Mouse (Mus musculus) C2C12 (cell line): Measurements from ENCODE around the gene Lpp. TPM values are rescaled to one million over a fixed set of nuclear protein-coding genes. Genes with fewer than 3 reads are reported as not detected.

Experiments used
- H3K27me3 ChIP-seq: one replicate; pipeline ENCODE4 v1.6.1; 2011; ENCODE audit not compliant: control insufficient read depth, insufficient read depth, insufficient read length
- H3K36me3 ChIP-seq: one replicate; pipeline ENCODE4 v1.6.1; 2011; ENCODE audit not compliant: control insufficient read depth, insufficient read depth
- H3K4me3 ChIP-seq: one replicate; pipeline ENCODE4 v1.5.1; 2011; ENCODE audit warnings: mild to moderate bottlenecking, control low read depth; ENCODE audit not compliant: poor library complexity, insufficient read depth, severe bottlenecking
- H3K79me2 ChIP-seq: one replicate; pipeline ENCODE4 v1.6.1; 2011; ENCODE audit not compliant: control insufficient read depth, insufficient read depth
- H3K79me3 ChIP-seq: one replicate; pipeline ENCODE4 v1.6.1; 2011; ENCODE audit warnings: low read depth, control low read depth
- H3ac ChIP-seq: one replicate; pipeline ENCODE3; 2011; ENCODE audit warnings: low read depth; ENCODE audit not compliant: control insufficient read depth, insufficient read length
- CEBPB ChIP-seq: IDR thresholded peaks from one replicate; pipeline ENCODE4 v1.6.1; 2011; ENCODE audit warnings: low read depth, mild to moderate bottlenecking, control low read depth, moderate library complexity
- CTCF ChIP-seq: IDR thresholded peaks from one replicate; pipeline ENCODE4 v1.5.1; 2011; ENCODE audit not compliant: control insufficient read depth, insufficient read depth, insufficient read length
- FOSL1 ChIP-seq: IDR thresholded peaks from one replicate; pipeline ENCODE4 v1.8.0; 2011; ENCODE audit warnings: mild to moderate bottlenecking, low read length; ENCODE audit not compliant: poor library complexity, insufficient read depth, severe bottlenecking
- MAX ChIP-seq: IDR thresholded peaks from one replicate; pipeline ENCODE4 v1.6.1; 2011; ENCODE audit warnings: mild to moderate bottlenecking, control low read depth
- MYOD1 ChIP-seq: IDR thresholded peaks from one replicate; pipeline ENCODE4 v1.6.1; 2011; ENCODE audit warnings: low read depth; ENCODE audit not compliant: control insufficient read depth, insufficient read length
- MYOG ChIP-seq: IDR thresholded peaks from one replicate; pipeline ENCODE4 v1.6.1; 2011; ENCODE audit not compliant: control insufficient read depth, insufficient read length; ENCODE audit errors: extremely low read depth
- USF1 ChIP-seq: IDR thresholded peaks from one replicate; pipeline ENCODE4 v1.6.1; 2011; ENCODE audit warnings: low read depth, mild to moderate bottlenecking, control low read depth, moderate library complexity
- polyA plus RNA-seq: library from polyadenylated mRNA; unstranded; fragments of >200 nt; fragmentation: generic; extraction: Trizol; gene quantifications from one replicate; pipeline ENCODE4 v1.2.1, GENCODE M21; 2012; ENCODE audit warnings: missing spikeins

Lpp gene
- polyA plus RNA-seq, 1 experiment, result 9.6 TPM

DNA sequence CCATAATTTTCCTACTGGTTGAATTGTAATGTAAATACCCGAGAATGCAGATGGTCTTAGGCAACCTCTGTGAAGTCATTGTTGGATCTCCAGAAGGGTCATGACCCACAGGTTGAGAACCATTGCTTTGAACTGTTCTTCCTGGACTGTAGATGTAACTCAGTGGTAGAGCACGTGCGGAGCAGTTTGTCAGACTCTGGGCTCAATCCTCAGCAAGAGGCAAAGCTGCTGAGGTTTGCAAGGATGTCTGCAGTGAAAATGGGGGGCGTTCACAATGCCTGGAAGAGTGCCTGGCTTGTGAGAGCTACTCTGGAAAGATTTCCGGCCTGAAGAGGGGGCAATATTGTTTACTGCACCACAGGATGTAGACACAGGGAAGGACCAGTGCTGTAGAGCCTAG is 6.2 kb downstream of the Lpp start:
- no peak for TF ChIP-seq MYOG
- no peak for TF ChIP-seq MYOD1
- TF ChIP-seq CTCF, result no peak
- TF ChIP-seq FOSL1, result no peak
- TF ChIP-seq MAX, result no peak
- TF ChIP-seq CEBPB, result no peak
- no peak for TF ChIP-seq USF1
- no peaks in the 10 kb centered on the region for H3K27me3 ChIP-seq
- H3K79me2 ChIP-seq, result peaks cover 96% of the 10 kb centered on the region
- H3ac ChIP-seq, result no peak overlapping the region
- H3K4me3 ChIP-seq, result no peak overlapping the region
- H3K79me3 ChIP-seq, result peaks cover 64% of the 10 kb centered on the region
- peaks cover 13% of the 10 kb centered on the region for H3K36me3 ChIP-seq

DNA sequence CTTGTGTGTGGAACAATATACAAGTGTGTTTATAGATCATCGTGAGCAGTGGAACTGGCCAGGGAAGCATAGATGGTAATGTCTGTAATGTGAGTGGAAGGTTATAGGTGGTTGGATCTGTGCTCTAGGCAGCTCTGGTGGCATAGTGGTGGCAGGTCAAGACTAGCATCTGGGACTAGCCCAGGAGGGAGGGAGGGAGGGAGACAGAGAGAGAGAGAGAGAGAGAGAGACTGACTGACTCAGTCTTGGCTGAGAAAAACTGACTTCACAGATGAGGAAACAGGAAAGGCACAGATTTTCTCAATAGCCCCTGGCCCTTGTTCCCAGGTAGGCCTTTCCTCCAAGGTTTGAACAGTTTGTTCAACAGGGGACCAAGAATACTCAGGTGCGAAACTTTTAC is 7.5 kb downstream of the Lpp start:
- Histone ChIP-seq H3K4me3 (no peak overlapping the region), H3ac (no peak overlapping the region), H3K36me3 (peaks cover 13% of the 10 kb centered on the region), H3K27me3 (no peaks in the 10 kb centered on the region), H3K79me2 (peaks cover 91% of the 10 kb centered on the region), H3K79me3 (peaks cover 57% of the 10 kb centered on the region)
- TF ChIP-seq FOSL1 (no peak), MYOD1 (no peak), USF1 (no peak), MAX (no peak), CEBPB (no peak), CTCF (no peak), MYOG (no peak)

GRCm38 (mm10) chr16:24402801-24403200 is 9.5 kb downstream of the Lpp start:
- no peaks in the 10 kb centered on the region for H3K27me3 ChIP-seq
- H3K79me2 ChIP-seq, result peaks cover 88% of the 10 kb centered on the region
- TF ChIP-seq MYOG (no peak), MAX (no peak)
- peaks cover 42% of the 10 kb centered on the region for H3K79me3 ChIP-seq
- no peak overlapping the region for H3ac ChIP-seq
- peaks cover 16% of the 10 kb centered on the region for H3K36me3 ChIP-seq
- no peak overlapping the region for H3K4me3 ChIP-seq

DNA sequence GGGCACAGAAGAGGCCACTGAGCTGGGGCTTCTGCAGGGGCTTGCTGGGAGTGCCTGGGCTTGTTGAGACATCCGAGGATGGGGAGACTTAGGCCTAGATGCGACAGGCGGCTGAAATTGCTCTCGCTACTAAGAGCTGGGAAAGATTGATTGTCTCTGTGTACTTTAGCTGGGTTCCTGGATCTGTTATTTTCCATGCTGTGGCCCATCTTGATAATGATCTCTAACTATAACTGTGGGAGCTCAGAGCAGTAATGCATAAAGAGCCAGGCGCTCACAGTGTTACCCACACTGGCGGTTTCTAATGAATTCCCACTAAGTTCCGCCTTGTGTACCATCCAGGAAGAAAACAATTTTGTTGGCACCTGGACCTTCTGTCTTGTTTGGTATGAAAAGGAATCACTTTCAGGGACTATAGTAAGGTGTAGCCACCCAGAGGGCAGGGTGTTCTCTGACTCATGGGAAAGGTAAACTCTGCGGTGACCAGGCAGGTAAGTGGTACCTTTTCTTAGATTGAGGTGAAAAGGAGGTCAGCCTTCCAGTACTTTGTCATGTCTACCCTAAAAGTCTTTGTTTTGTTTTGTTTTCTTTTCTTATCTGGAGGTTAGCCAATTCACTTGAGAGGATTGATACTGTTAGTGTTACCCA is 10.6 kb downstream of the Lpp start:
- TF ChIP-seq CEBPB (no peak), MAX (no peak), USF1 (no peak), CTCF (no peak), MYOD1 (no peak), MYOG (no peak), FOSL1 (no peak)
- no peaks in the 10 kb centered on the region for H3K27me3 ChIP-seq
- peaks cover 78% of the 10 kb centered on the region for H3K79me2 ChIP-seq

DNA sequence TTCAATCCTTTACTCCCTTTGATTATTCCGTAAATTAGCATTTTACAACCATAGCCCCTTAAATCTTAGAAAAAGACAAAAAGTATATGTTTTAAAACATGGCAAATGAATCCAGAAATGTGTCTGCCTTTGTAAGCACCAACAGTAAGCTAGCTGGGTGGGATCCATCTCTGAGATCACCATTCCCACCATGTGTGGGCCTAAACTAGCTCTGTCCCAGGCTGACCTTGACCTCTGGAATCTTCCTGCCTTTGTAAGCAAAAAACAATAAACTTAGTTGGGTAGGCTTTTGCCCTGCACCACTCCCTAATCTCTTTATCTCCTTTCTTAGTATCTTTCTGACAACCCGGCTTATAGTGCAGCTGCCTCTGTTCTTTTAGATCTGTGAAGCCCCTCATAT is 13.2 kb downstream of the Lpp start:
- Histone ChIP-seq H3K36me3 (peaks cover 30% of the 10 kb centered on the region), H3K4me3 (no peak overlapping the region), H3ac (no peak overlapping the region), H3K79me3 (peaks cover 24% of the 10 kb centered on the region), H3K27me3 (no peaks in the 10 kb centered on the region), H3K79me2 (peaks cover 71% of the 10 kb centered on the region)
- TF ChIP-seq MYOD1 (no peak), FOSL1 (no peak), CTCF (no peak), MYOG (no peak), CEBPB (no peak)

More for the DNA sequence above, 10.6 kb downstream of the Lpp start:
- Histone ChIP-seq H3K79me3 (peaks cover 35% of the 10 kb centered on the region), H3ac (no peak overlapping the region), H3K4me3 (no peak overlapping the region), H3K36me3 (peaks cover 16% of the 10 kb centered on the region)

DNA sequence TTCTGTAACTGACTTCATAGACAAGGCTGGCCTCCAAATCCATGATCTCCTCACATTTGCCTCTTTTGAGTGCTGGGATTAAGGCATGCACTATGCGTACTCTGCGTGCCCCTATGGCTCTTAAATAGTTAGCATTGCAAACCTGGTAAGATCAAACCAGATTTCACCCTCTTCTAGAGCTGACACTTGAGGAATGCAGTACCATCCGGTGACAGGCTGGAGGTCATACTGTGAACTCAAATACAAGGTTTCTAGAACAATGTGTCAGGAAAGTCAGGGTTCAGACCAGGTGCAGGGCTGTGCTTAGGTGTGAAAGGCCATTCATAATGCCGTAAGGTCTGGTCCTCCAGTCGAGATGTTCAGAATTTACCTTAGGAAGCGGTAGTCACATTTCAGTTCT is 18.0 kb downstream of the Lpp start:
- H3K4me3 ChIP-seq, result no peak overlapping the region
- no peaks in the 10 kb centered on the region for H3K27me3 ChIP-seq
- peaks cover 15% of the 10 kb centered on the region for H3K79me3 ChIP-seq
- peaks cover 37% of the 10 kb centered on the region for H3K36me3 ChIP-seq
- no peak for TF ChIP-seq CEBPB
- TF ChIP-seq CTCF, result no peak
- no peak for TF ChIP-seq MYOG
- no peak for TF ChIP-seq USF1
- TF ChIP-seq MAX, result no peak
- TF ChIP-seq MYOD1, result no peak
- no peak for TF ChIP-seq FOSL1
- H3K79me2 ChIP-seq, result peaks cover 74% of the 10 kb centered on the region
- no peak overlapping the region for H3ac ChIP-seq
